Mouse (Mus musculus) urinary bladder, postnatal 10 days (tissue): ENCODE measurements around the gene Vmn1r15.

Experiments
- DNase-seq: peaks from one replicate; pipeline ENCODE4 v3.0.0; 2022; ENCODE audit warnings: low spot score

The Vmn1r15 gene

DNA sequence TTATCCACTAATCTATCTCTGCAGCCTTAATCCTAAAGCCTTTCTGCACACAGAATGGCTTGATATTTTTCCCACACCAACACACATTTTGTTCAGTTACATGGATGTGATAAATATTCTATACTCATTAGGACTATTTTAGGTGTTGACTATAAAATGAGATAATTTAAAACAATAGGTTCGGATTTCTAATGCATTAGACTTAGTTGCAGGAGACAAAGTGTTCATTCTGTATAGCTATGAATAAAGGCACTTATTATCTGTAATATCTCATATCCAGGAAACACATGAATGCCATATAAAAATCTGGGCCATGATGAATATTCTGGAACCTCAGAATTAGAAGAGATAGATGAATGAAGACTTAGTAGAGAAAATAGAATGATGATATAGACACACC, at the start of gene Vmn1r15:
Gene Vmn1r15, plus strand, starts transcription at position 301 of the 400 bp plus-strand sequence.
- no peak for DNase-seq

DNA sequence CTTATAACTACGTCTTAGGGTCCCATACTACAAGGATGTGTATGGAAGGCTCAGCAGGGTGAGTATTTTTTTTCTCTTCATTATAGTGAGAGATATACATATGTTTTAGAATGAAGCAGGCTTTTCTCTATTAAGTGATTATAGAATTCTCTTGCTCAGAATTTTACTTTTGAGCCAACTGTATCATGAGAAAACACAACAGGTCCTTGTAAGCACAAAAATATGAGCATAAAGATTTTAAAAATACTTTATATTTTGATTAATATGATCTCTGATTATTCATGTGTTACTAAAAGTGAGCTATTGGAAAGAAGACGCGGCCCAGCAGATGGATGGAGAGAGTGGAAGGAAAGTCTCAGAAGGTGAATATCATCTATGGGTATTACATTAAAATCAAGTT, 26.4 kb upstream of the Vmn1r15 start, which contains the start of gene Vmn1r14:
Gene Vmn1r14, plus strand, starts transcription at position 301 of the 400 bp plus-strand sequence.
- DNase-seq = no peak

DNA sequence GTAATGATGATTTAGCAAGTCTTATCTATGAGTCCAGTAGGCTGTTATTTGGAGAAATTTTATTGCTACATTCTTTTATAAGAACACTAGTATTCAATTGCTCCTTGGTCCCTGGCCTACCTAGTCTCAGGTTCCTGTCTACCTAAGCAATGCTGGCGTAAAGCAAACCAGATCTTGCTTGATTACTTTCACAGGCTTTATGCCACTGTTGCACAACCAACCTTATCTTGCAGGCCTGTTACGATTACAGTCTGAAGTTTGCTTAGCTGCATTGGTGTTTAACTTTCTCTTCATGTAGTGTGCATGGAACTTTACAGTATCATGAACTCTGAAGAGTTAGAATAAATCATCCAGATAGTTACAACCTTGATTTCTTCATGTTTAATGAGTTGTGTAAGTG, 3.2 kb downstream of the Vmn1r15 start:
- no peak for DNase-seq

DNA sequence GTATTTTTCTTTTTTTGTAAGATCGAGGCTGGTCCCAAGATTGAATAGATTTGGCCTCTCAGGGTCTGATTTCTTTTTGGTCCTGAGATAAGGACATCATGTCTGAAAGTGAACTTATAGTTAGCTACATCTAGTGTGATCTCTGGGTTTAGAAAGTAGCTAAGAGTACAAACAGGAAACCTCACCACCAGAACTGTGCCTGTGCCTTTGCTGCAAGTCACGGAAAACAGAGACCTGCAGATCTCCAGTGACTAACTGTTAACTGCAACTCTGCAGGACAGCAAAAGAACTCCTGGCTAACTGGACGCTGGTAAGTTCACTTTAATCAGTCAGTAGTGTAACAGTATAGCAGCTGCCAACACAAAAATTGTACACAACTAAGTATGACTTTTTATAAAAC, 14.1 kb downstream of the Vmn1r15 start:
- no peak for DNase-seq

GRCm38 (mm10) chr6:57272517-57272916, 14.8 kb downstream of the Vmn1r15 start:
- DNase-seq = no peak

GRCm38 (mm10) chr6:57278952-57279351, 21.2 kb downstream of the Vmn1r15 start:
- DNase-seq = no peak
